Mouse (Mus musculus) midbrain, postnatal 0 days (tissue): Measurements from ENCODE around the gene Pdia5. TPM values are rescaled to one million over a fixed set of nuclear protein-coding genes. Genes with fewer than 3 reads are reported as not detected.

Source experiments
- ATAC-seq: fragments of 200-750 bp; cut with Nextera tagmentation; 2 replicates; pipeline ENCODE4 v1.8.0; 2017; ENCODE audit warnings: moderate number of reproducible peaks, mild to moderate bottlenecking, moderate TSS enrichment, moderate library complexity; ENCODE audit not compliant: low FRiP score
- DNase-seq: peaks from one replicate; pipeline ENCODE4 v3.0.0-alpha.2; 2015; ENCODE audit warnings: low spot score
- H3K27ac ChIP-seq: fragments of 300-500 bp; sonication (generic); 2 replicates; pipeline ENCODE4 v1.5.1; 2014; ENCODE audit warnings: low read depth, mild to moderate bottlenecking, low read length, mixed read lengths
- H3K27me3 ChIP-seq: fragments of 300-500 bp; sonication (generic); 2 replicates; pipeline ENCODE4 v1.6.1; 2014; ENCODE audit warnings: low read length, control low read depth, mixed read lengths; ENCODE audit not compliant: insufficient read depth
- H3K36me3 ChIP-seq: fragments of 300-500 bp; sonication (generic); 2 replicates; pipeline ENCODE4 v1.6.1; 2014; ENCODE audit warnings: low read length, control low read depth, mixed read lengths; ENCODE audit not compliant: insufficient read depth
- H3K4me1 ChIP-seq: fragments of 300-500 bp; sonication (generic); 2 replicates; pipeline ENCODE4 v1.6.1; 2014; ENCODE audit warnings: mild to moderate bottlenecking, control low read depth, antibody characterized with exemption, low read length, mixed read lengths; ENCODE audit not compliant: insufficient read depth
- H3K4me2 ChIP-seq: fragments of 300-500 bp; sonication (generic); 2 replicates; pipeline ENCODE4 v1.6.1; 2014; ENCODE audit warnings: low read depth, mild to moderate bottlenecking, low read length, mixed read lengths; ENCODE audit not compliant: poor library complexity, severe bottlenecking
- H3K4me3 ChIP-seq: fragments of 300-500 bp; sonication (generic); 2 replicates; pipeline ENCODE4 v1.5.1; 2014; ENCODE audit warnings: low read depth, mild to moderate bottlenecking, low read length, moderate library complexity
- H3K9ac ChIP-seq: fragments of 300-500 bp; sonication (generic); replicated peaks from 2 replicates; pipeline ENCODE4 v1.6.1; 2014; ENCODE audit warnings: mild to moderate bottlenecking, low read length, moderate library complexity, mixed read lengths; ENCODE audit not compliant: poor library complexity, severe bottlenecking
- H3K9me3 ChIP-seq: fragments of 300-500 bp; sonication (generic); 2 replicates; pipeline ENCODE4 v1.6.1; 2016; ENCODE audit warnings: low read length, control low read depth
- CTCF ChIP-seq: IDR thresholded peaks from 2 replicates; pipeline ENCODE4 v1.5.1; 2016; ENCODE audit warnings: antibody characterized with exemption, mild to moderate bottlenecking
- WGBS: fragments of 180-500 bp; shearing (Covaris S2); extraction: QIAGEN DNeasy Blood & Tissue Kit; methylation state at CpG from one replicate; pipeline ENCODE4 v1.1.7; 2014; 5-methylcytosine and 5-hydroxymethylcytosine counted together
- microRNA-seq: library from miRNA; unstranded; fragments of <30 nt; microRNA quantifications from one replicate; pipeline ENCODE4, GENCODE M21; 2016; ENCODE audit warnings: borderline number of aligned reads
- polyA plus RNA-seq: library from polyadenylated mRNA; unstranded; fragments of >200 nt; fragmentation: Nextera tagmentation; extraction: Ambion mirVana; gene quantifications from 2 replicates; pipeline ENCODE4 v1.2.1, GENCODE M21; 2015
- total RNA-seq: library from RNA; depleted of rRNA; stranded (reverse); fragments of >200 nt; gene quantifications from 2 replicates; pipeline ENCODE4 v1.2.3, GENCODE M21; 2014; rRNA removed

The Pdia5 gene
- total and polyA plus RNA-seq, 2 experiments from 2014 or later = 4.3 to 8.0 TPM

GRCm38 (mm10) chr16:35357449-35357848 lies 133.2 kb downstream of the Pdia5 start:
- H3K36me3 ChIP-seq = peaks cover 4% of the 10 kb centered on the region; the same call in 1 of the 2 replicates
- H3K9ac ChIP-seq = no peak overlapping the region
- no peak overlapping the region for H3K4me2 ChIP-seq
- TF ChIP-seq CTCF = no peak
- no peaks in the 10 kb centered on the region for H3K4me1 ChIP-seq
- H3K4me3 ChIP-seq = no peak overlapping the region
- H3K9me3 ChIP-seq = no peaks in the 10 kb centered on the region
- DNase-seq (no peak), ATAC-seq (no peak)
- H3K27me3 ChIP-seq = no peaks in the 10 kb centered on the region
- WGBS = 89% methylated on average over 1 of the region's 1 CpGs
- no peak overlapping the region for H3K27ac ChIP-seq

Small RNA genes lying within 50 kb of the gene (microRNA-seq; reads per million reads assigned to microRNA genes)
- gene Gm25548 = not detected

Other genes with a start within 250 kb of the Pdia5 start
- gene Sec22a, start 127.0 kb downstream of the Pdia5 start, total RNA-seq = 17.3 and 22.4 TPM in 2 replicates
- 36.7 and 39.9 TPM in 2 replicates for gene Sec22a, start 127.0 kb downstream of the Pdia5 start, polyA plus RNA-seq
- gene Sema5b, start 50.3 kb upstream of the Pdia5 start, total RNA-seq = 30.9 and 46.5 TPM in 2 replicates
- gene Sema5b, start 50.3 kb upstream of the Pdia5 start, polyA plus RNA-seq = 9.5 and 11.4 TPM in 2 replicates